Mouse (Mus musculus) E14TG2a.4 (cell line): ENCODE measurements at regions not wholly inside any gene's neighbourhood (a gene's known extent, or its start where the extent isn't known, plus 50 kb on each side); places are given as distances from the start of the nearest gene placed in this dataset.

Source experiments
- H3K27me3 ChIP-seq: 2 replicates; pipeline ENCODE4 v1.6.1; 2014; ENCODE audit warnings: low read length, control low read depth; ENCODE audit not compliant: insufficient read depth
- H3K36me3 ChIP-seq: 2 replicates; pipeline ENCODE4 v1.6.1; 2014; ENCODE audit warnings: low read length, control low read depth; ENCODE audit not compliant: insufficient read depth
- H3K4me1 ChIP-seq: replicated peaks from 2 replicates; pipeline ENCODE4 v1.6.1; 2014; ENCODE audit warnings: low read depth, low read length, control low read depth
- H3K4me3 ChIP-seq: replicated peaks from 2 replicates; pipeline ENCODE4 v1.5.1; 2014; ENCODE audit warnings: mild to moderate bottlenecking, low read length
- H3K9me3 ChIP-seq: 2 replicates; pipeline ENCODE4 v1.6.1; 2014; ENCODE audit warnings: low read length, control low read depth
- CTCF ChIP-seq: conservative IDR thresholded peaks from 2 replicates; pipeline ENCODE4 v1.5.1; 2014; ENCODE audit warnings: low read length
- NANOG ChIP-seq: IDR thresholded peaks from 2 replicates; pipeline ENCODE4 v1.6.1; 2014; ENCODE audit warnings: borderline replicate concordance, low read length, mixed read lengths
- POU5F1 ChIP-seq: IDR thresholded peaks from 2 replicates; pipeline ENCODE4 v1.6.1; 2014; ENCODE audit warnings: low read length, borderline replicate concordance

DNA sequence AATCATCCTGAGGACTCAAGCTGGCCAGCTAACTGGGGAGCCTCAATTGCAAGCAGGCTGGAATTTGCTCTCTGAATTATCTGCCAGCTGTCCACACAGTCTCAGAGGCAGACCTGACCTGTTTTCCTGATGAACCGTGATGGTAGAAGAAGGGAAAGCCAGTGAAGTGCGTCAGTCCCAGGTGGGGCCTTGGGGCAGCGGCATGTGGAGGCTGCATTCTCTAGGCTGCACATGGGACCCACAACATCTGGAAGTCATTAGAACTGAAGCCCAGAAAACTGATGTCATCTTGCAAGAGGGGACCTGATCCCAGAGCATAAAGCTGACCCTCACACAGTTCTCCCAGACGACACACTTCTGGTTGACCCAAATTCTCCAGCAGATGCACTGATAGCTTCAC lies 84.6 kb upstream of the Dusp10 start:
- Histone ChIP-seq H3K4me1 (no peaks in the 10 kb centered on the region), H3K36me3 (no peaks in the 10 kb centered on the region), H3K4me3 (no peak overlapping the region), H3K27me3 (no peaks in the 10 kb centered on the region), H3K9me3 (no peaks in the 10 kb centered on the region)
- TF ChIP-seq POU5F1 (no peak), NANOG (no peak), CTCF (no peak)

DNA sequence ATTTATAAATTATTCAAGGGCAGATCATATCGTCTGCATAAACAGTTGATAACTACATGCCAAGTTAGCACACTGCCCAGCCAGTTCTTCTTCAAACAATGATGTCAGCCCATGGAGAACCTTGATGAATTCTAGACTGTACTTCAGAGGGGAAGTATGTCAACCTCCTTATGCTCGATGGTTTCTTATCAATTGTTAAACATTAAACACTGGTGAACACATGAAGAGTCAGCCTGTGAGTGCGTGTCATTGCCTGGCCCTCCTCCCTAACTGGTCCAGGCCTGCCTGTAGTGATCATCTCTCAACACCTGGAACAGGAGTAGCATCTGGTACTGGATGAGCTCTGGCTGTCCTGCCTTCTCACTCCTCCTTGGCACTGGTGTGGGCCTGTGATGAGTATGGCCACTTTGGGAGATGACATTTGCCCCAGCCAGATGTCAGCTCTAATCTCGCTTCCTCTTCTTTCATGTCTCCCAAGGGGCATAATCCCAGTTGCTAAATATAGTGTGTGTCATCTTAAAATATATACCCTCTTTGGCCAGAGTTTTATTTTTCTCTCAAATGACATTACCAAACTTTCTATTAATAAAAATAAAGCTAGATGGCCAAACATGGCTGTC lies 82.6 kb upstream of the Dusp10 start:
- no peaks in the 10 kb centered on the region for H3K4me1 ChIP-seq
- H3K27me3 ChIP-seq: no peaks in the 10 kb centered on the region
- H3K4me3 ChIP-seq: no peak overlapping the region
- H3K36me3 ChIP-seq: no peaks in the 10 kb centered on the region
- TF ChIP-seq NANOG (no peak), CTCF (no peak)
- H3K9me3 ChIP-seq: no peaks in the 10 kb centered on the region

DNA sequence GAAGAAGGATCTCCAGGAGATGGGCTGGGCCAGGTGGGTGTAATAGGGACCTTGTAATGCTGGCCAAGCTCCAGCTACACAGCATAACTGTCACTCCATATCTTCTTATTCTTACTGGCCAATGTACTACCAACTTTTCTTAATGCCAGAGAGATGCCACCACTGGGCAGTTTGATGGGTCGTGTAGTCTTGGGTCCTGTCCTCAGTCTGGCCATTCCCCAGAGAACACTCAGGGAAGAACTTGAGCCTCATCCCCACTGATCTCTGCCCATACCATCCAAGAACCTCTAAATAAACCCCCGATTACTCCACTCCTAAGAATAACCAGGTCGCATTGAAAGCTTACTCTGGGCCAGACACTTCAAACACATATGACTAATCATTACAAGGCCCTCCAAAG lies 82.0 kb upstream of the Dusp10 start:
- TF ChIP-seq NANOG (no peak), CTCF (no peak), POU5F1 (no peak)
- no peaks in the 10 kb centered on the region for H3K27me3 ChIP-seq
- no peaks in the 10 kb centered on the region for H3K9me3 ChIP-seq
- no peaks in the 10 kb centered on the region for H3K36me3 ChIP-seq
- no peaks in the 10 kb centered on the region for H3K4me1 ChIP-seq
- no peak overlapping the region for H3K4me3 ChIP-seq

DNA sequence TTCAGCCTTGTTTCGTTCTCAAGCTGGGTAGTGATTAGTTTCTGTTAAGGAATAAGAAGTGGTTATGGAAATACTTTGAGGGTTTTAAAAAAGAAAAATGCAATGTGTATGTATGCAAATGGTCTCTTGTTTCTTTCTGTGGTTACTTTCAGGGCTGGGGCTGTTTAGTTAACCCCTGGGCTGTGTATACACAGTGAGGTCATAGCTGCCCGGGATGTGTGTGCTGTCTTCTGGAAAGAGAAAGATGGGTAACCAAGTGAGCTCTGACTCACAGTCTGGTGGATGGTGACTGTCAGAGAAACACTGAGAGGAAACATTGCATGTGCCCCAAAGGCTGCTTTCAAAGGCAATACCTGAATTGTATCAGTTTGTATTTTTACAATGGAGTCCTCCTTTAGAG lies 79.3 kb upstream of the Dusp10 start:
- no peaks in the 10 kb centered on the region for H3K4me1 ChIP-seq
- no peak for TF ChIP-seq POU5F1
- no peak for TF ChIP-seq NANOG
- TF ChIP-seq CTCF: no peak
- H3K27me3 ChIP-seq: no peaks in the 10 kb centered on the region
- no peaks in the 10 kb centered on the region for H3K9me3 ChIP-seq
- H3K36me3 ChIP-seq: no peaks in the 10 kb centered on the region
- no peak overlapping the region for H3K4me3 ChIP-seq

DNA sequence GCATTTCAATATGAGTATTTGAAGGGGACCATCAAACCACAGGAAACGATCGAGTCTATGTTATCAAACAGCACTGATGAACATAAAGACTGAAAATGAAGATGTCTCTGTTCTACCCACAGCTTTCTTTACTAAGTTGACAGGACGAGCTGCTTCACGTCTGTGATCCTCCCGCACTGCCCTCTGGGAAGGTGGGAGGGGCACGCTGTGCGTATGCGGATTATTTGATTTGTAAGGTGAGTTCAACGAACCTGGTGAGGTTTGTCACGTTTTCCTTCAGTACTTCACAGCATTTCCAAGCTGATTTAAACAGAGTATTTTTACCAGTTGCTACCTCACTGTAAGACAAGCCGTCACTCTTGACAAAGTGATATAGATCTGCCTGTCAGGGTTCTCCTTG lies 75.9 kb upstream of the Dusp10 start:
- H3K27me3 ChIP-seq: no peaks in the 10 kb centered on the region
- no peak overlapping the region for H3K4me3 ChIP-seq
- no peaks in the 10 kb centered on the region for H3K36me3 ChIP-seq
- H3K9me3 ChIP-seq: no peaks in the 10 kb centered on the region
- TF ChIP-seq CTCF (no peak), POU5F1 (no peak), NANOG (no peak)
- H3K4me1 ChIP-seq: no peaks in the 10 kb centered on the region

DNA sequence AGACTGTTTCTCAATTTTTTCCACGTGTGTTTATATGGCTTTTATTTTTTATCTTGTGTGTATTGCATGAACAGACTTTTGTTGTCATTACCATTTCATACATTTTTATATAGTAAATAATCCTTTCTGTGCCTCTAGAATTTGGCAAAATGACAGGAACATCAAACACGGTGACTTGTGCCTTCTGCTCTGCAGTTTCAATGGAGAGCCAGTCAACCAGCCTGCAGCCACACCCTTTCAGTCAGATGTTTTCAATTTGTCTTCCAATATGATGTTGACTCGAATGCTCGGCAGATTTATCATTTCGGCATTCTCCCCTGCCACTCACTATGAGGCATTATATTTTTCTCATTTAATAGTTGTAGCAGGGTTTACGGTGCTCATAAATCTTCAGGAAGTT lies 74.7 kb upstream of the Dusp10 start:
- no peak for TF ChIP-seq POU5F1
- no peak for TF ChIP-seq CTCF
- no peak for TF ChIP-seq NANOG
- no peaks in the 10 kb centered on the region for H3K36me3 ChIP-seq
- H3K27me3 ChIP-seq: no peaks in the 10 kb centered on the region
- H3K9me3 ChIP-seq: no peaks in the 10 kb centered on the region
- no peaks in the 10 kb centered on the region for H3K4me1 ChIP-seq
- no peak overlapping the region for H3K4me3 ChIP-seq

DNA sequence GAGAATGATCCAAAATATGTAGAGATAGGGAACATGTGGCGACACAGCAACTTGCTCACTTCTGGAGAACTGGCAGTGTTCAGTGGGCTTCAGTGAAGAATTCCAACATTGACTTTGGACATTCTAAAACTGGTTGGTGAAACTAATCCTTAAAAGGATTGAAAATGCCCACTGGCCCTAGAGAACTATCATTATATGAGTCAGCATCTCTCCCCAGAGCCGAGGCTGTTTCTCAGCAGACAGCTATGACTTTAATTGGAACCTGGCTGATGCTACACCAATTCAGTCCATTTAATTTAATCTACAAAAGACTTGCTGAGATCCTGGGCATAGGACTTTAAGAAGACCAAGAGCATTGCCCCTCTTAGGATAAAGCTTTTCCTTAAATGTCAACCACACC lies 72.4 kb upstream of the Dusp10 start:
- Histone ChIP-seq H3K9me3 (no peaks in the 10 kb centered on the region), H3K4me1 (no peaks in the 10 kb centered on the region), H3K36me3 (no peaks in the 10 kb centered on the region), H3K4me3 (no peak overlapping the region), H3K27me3 (no peaks in the 10 kb centered on the region)
- TF ChIP-seq CTCF (no peak), POU5F1 (no peak), NANOG (no peak)

DNA sequence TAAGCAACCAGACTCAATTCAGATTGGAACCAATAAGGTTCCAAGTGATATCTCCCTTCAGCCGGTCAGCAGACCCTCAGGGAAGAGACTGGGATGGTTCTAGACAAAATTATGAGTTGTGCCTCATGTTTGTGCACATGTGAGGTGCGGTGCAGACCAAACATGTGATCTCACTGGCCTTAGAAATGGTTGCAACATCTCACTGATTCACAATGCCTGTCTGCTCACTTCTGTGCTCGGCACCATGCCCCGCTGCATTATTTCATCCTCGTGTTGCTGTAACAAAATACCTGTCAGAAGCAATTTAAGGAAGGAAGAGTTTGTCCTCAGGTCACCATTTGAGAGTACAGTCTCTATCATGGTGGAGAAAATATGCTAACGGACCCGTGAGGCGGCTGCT lies 66.9 kb upstream of the Dusp10 start:
- H3K27me3 ChIP-seq: no peaks in the 10 kb centered on the region
- no peak overlapping the region for H3K4me3 ChIP-seq
- no peaks in the 10 kb centered on the region for H3K4me1 ChIP-seq
- TF ChIP-seq NANOG: no peak
- H3K9me3 ChIP-seq: no peaks in the 10 kb centered on the region
- H3K36me3 ChIP-seq: no peaks in the 10 kb centered on the region

DNA sequence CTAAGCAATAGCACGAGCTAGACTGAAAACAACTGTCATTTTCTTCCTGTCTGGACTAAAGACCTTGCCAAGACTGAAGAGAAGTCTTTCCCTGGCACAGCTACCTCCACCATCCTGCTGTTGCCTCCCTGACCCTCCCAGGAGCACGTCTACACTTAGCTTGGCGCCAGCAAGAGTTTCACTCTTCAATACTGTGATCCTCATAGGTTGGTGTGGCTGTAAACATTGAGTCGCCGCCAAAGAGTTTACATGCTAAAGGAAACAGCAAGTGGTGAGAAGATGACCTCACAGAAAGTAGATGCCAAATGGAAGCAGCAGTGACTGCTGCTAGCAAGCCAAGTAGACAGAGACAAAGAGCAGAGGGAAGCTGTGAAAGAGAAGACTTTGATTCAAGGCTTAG lies 66.0 kb upstream of the Dusp10 start:
- TF ChIP-seq NANOG (no peak), POU5F1 (no peak), CTCF (no peak)
- Histone ChIP-seq H3K4me3 (no peak overlapping the region), H3K36me3 (no peaks in the 10 kb centered on the region), H3K9me3 (no peaks in the 10 kb centered on the region), H3K4me1 (no peaks in the 10 kb centered on the region), H3K27me3 (no peaks in the 10 kb centered on the region)
